Mouse (Mus musculus): Measurements from ENCODE around the gene Slc2a3. TPM values are rescaled to one million over a fixed set of nuclear protein-coding genes. Genes with fewer than 3 reads are reported as not detected.
"Not testable (repeated sequence)": the region's sequence is repeated elsewhere in the genome, so short reads cannot be mapped to it uniquely, and the experiment has no call there.

Gene Slc2a3
- polyA plus RNA-seq, 1 experiment, result 12.8 TPM

GRCm38 (mm10) chr6:122702480-122703124 is 98.8 kb downstream of the Slc2a3 start:
- no peak overlapping the region for H3K4me3 ChIP-seq (ENCODE audit: control insufficient read depth, insufficient read depth, low read length)
- 43% methylated on average over 20 of the region's 20 CpGs for WGBS
- H3K36me3 ChIP-seq (ENCODE audit: control insufficient read depth, insufficient read depth, low read length), result no peaks in the 10 kb centered on the region
- no peaks in the 10 kb centered on the region for H3K4me1 ChIP-seq (replicated peaks; ENCODE audit: control insufficient read depth, insufficient read depth, low read length)
- no peak for DNase-seq
- H3K27me3 ChIP-seq (ENCODE audit: control insufficient read depth, insufficient read depth, low read length), result no peaks in the 10 kb centered on the region
- no peak overlapping the region for H3K27ac ChIP-seq (ENCODE audit: control insufficient read depth, insufficient read depth, low read length)
- no peak for TF ChIP-seq POLR2A (IDR thresholded peaks at IDR 0.05; ENCODE audit: control insufficient read depth, extremely low read depth, insufficient read depth, low read length, poor library complexity)
- TF ChIP-seq CTCF (IDR thresholded peaks at IDR 0.05; ENCODE audit: borderline replicate concordance, control insufficient read depth, extremely low read depth, insufficient read depth, low read length, poor library complexity), result no peak

- Histone ChIP-seq H3K27ac (ENCODE audit: control insufficient read depth, insufficient read depth, low read length) (no peak overlapping the region), H3K27me3 (ENCODE audit: control insufficient read depth, insufficient read depth, low read length) (no peaks in the 10 kb centered on the region), H3K4me3 (ENCODE audit: control insufficient read depth, insufficient read depth, low read length) (no peak overlapping the region), H3K4me1 (replicated peaks; ENCODE audit: control insufficient read depth, insufficient read depth, low read length) (no peaks in the 10 kb centered on the region), H3K36me3 (ENCODE audit: control insufficient read depth, insufficient read depth, low read length) (no peaks in the 10 kb centered on the region)
- DNase-seq, result no peak
- 97% methylated on average over 5 of the region's 5 CpGs for WGBS
- TF ChIP-seq CTCF (IDR thresholded peaks at IDR 0.05; ENCODE audit: borderline replicate concordance, control insufficient read depth, extremely low read depth, insufficient read depth, low read length, poor library complexity) (no peak), POLR2A (IDR thresholded peaks at IDR 0.05; ENCODE audit: control insufficient read depth, extremely low read depth, insufficient read depth, low read length, poor library complexity) (no peak)
Observed at GRCm38 (mm10) chr6:122701816-122702215, 99.6 kb downstream of the Slc2a3 start.

- H3K27ac ChIP-seq (ENCODE audit: control insufficient read depth, insufficient read depth, low read length); H3K36me3 ChIP-seq (ENCODE audit: control insufficient read depth, insufficient read depth, low read length); H3K4me3 ChIP-seq (ENCODE audit: control insufficient read depth, insufficient read depth, low read length); H3K4me1 ChIP-seq (replicated peaks; ENCODE audit: control insufficient read depth, insufficient read depth, low read length); H3K27me3 ChIP-seq (ENCODE audit: control insufficient read depth, insufficient read depth, low read length); DNase-seq: not testable (repeated sequence)
- WGBS, result 85% methylated on average over 2 of the region's 2 CpGs
Observed at GRCm38 (mm10) chr6:122699628-122700027, 101.8 kb downstream of the Slc2a3 start.

- no peak for DNase-seq
- H3K27ac ChIP-seq (ENCODE audit: control insufficient read depth, insufficient read depth, low read length), result no peak overlapping the region
- H3K4me3 ChIP-seq (ENCODE audit: control insufficient read depth, insufficient read depth, low read length), result no peak overlapping the region
- TF ChIP-seq POLR2A (IDR thresholded peaks at IDR 0.05; ENCODE audit: control insufficient read depth, extremely low read depth, insufficient read depth, low read length, poor library complexity) (no peak), CTCF (IDR thresholded peaks at IDR 0.05; ENCODE audit: borderline replicate concordance, control insufficient read depth, extremely low read depth, insufficient read depth, low read length, poor library complexity) (no peak)
- H3K27me3 ChIP-seq (ENCODE audit: control insufficient read depth, insufficient read depth, low read length), result no peaks in the 10 kb centered on the region
- 91% methylated on average over 3 of the region's 3 CpGs for WGBS
- no peaks in the 10 kb centered on the region for H3K4me1 ChIP-seq (replicated peaks; ENCODE audit: control insufficient read depth, insufficient read depth, low read length)
- no peaks in the 10 kb centered on the region for H3K36me3 ChIP-seq (ENCODE audit: control insufficient read depth, insufficient read depth, low read length)
Observed at GRCm38 (mm10) chr6:122695398-122695797, 106.0 kb downstream of the Slc2a3 start.

- 94% methylated on average over 5 of the region's 5 CpGs for WGBS
- H3K27ac ChIP-seq (ENCODE audit: control insufficient read depth, insufficient read depth, low read length), result no peak overlapping the region
- TF ChIP-seq CTCF (IDR thresholded peaks at IDR 0.05; ENCODE audit: borderline replicate concordance, control insufficient read depth, extremely low read depth, insufficient read depth, low read length, poor library complexity), result no peak
- no peak for TF ChIP-seq POLR2A (IDR thresholded peaks at IDR 0.05; ENCODE audit: control insufficient read depth, extremely low read depth, insufficient read depth, low read length, poor library complexity)
- H3K4me3 ChIP-seq (ENCODE audit: control insufficient read depth, insufficient read depth, low read length), result no peak overlapping the region
- H3K27me3 ChIP-seq (ENCODE audit: control insufficient read depth, insufficient read depth, low read length), result no peaks in the 10 kb centered on the region
- no peaks in the 10 kb centered on the region for H3K4me1 ChIP-seq (replicated peaks; ENCODE audit: control insufficient read depth, insufficient read depth, low read length)
- no peaks in the 10 kb centered on the region for H3K36me3 ChIP-seq (ENCODE audit: control insufficient read depth, insufficient read depth, low read length)
- DNase-seq, result no peak
Observed at GRCm38 (mm10) chr6:122690082-122690481, 111.4 kb downstream of the Slc2a3 start.

- H3K4me1 ChIP-seq (replicated peaks; ENCODE audit: control insufficient read depth, insufficient read depth, low read length), result no peaks in the 10 kb centered on the region
- no peaks in the 10 kb centered on the region for H3K27me3 ChIP-seq (ENCODE audit: control insufficient read depth, insufficient read depth, low read length)
Observed at GRCm38 (mm10) chr6:122689411-122690055, 111.9 kb downstream of the Slc2a3 start.

More at GRCm38 (mm10) chr6:122689411-122690055, 111.9 kb downstream of the Slc2a3 start:
- 66% methylated on average over 6 of the region's 6 CpGs for WGBS
- Histone ChIP-seq H3K27ac (ENCODE audit: control insufficient read depth, insufficient read depth, low read length) (no peak overlapping the region), H3K36me3 (ENCODE audit: control insufficient read depth, insufficient read depth, low read length) (no peaks in the 10 kb centered on the region), H3K4me3 (ENCODE audit: control insufficient read depth, insufficient read depth, low read length) (no peak overlapping the region)
- DNase-seq, result no peak
- TF ChIP-seq POLR2A (IDR thresholded peaks at IDR 0.05; ENCODE audit: control insufficient read depth, extremely low read depth, insufficient read depth, low read length, poor library complexity) (no peak), CTCF (IDR thresholded peaks at IDR 0.05; ENCODE audit: borderline replicate concordance, control insufficient read depth, extremely low read depth, insufficient read depth, low read length, poor library complexity) (no peak)

All from thymus, adult 2 months (tissue).